Mouse (Mus musculus) megakaryocyte-erythroid progenitor cell, adult 5 weeks (primary cell): ENCODE measurements around the gene Mt3. TPM values are rescaled to one million over a fixed set of nuclear protein-coding genes. Genes with fewer than 3 reads are reported as not detected.

ENCODE experiments used
- polyA plus RNA-seq: library from polyadenylated mRNA; stranded (reverse); fragments of >175 nt; gene quantifications from 2 replicates; pipeline ENCODE4 v1.2.3, GENCODE M21; 2012

Gene Mt3
- polyA plus RNA-seq: not detected in 2 replicates

DNA sequence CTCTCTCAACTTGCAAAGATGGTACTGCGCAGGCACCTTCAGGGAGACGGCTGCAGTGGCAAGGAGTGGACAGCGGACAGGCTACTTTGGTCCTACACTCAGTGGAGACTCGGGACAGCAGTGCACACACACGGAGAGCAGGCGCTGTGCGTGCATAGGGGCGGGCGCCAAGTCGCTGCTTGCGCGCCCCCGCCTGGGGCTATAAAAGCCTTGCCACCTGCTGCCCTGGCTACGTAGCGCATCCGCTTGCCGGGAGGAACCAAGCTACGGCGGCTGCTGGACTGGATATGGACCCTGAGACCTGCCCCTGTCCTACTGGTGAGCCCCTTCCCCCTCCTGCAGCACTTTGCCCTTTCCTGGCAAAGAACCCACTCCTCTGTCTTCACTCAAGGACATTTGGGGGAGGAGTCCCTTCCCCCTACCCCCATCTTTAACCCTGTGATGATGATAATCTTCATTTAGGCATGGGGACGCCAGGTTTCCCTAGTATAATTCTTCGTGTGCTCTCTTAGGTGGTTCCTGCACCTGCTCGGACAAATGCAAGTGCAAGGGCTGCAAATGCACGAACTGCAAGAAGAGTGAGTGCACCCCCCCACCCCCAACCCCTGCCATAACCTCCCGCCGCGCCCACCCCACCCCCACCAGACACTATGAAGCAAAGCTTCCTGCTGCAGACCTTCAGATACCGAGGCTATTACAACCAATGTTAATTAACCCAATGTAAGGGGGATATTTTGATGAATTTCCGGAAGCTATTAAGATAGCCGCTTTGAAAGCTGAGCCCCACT is at the start of gene Mt3:
TSS of gene Mt3 (plus strand) at position 95 of the 788 bp plus-strand sequence.

DNA sequence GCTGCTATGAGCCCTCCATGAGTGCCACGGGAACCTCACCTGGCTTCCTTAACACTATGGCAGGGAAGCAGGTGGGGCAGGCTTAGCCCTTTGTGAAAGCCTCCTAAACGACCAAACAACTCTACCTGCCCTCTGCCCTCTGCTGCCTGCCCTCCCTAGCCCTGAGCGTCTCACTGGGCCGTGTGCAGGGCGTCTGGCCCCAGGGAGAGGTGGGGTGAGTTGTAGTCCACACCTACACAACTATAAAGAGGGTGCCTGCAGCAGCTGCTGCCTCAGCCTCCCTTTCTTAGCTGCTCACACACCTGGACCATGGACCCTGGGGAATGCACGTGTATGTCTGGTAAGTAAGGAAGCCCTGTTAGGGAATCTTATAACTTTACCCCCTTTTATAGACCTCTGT is 15.5 kb upstream of the Mt3 start, which contains the start of gene Mt4:
TSS of gene Mt4 (plus strand) at position 265 of the 400 bp plus-strand sequence.

GRCm38 (mm10) chr8:94172075-94172808 is 19.8 kb downstream of the Mt3 start, which contains the start of gene Mt2:
TSS of gene Mt2 (plus strand) at chr8:94172664.

DNA sequence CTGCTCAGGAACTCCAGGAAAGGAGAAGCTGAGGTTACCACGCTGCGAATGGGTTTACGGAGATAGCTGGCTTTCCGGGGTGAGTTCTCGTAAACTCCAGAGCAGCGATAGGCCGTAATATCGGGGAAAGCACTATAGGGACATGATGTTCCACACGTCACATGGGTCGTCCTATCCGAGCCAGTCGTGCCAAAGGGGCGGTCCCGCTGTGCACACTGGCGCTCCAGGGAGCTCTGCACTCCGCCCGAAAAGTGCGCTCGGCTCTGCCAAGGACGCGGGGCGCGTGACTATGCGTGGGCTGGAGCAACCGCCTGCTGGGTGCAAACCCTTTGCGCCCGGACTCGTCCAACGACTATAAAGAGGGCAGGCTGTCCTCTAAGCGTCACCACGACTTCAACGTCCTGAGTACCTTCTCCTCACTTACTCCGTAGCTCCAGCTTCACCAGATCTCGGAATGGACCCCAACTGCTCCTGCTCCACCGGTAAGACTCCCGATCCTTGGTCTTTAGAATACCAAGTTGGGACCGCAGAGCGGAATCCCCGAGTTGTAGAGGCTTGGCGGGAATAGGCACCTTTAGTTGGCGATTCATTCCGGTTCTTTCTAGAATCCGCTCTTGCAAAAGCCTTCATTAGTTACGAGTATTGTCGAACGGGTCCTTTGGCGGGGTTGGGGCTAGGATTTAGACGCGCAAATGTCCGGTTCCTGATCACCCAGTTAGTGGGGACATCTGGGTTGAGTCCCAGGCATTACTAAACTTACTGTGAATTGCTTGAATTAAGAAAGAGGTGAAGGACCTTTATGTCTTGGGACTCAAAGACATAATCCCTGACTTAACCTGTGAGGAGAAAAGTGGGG is 26.7 kb downstream of the Mt3 start, which contains the start of gene Mt1:
TSS of gene Mt1 (plus strand) at position 226 of the 856 bp plus-strand sequence.

Other genes starting within 250 kb of the Mt3 start
- 32.7 and 42.6 TPM in 2 replicates for gene Amfr, start 139.8 kb upstream of the Mt3 start, polyA plus RNA-seq
- gene Nudt21, start 115.6 kb upstream of the Mt3 start, polyA plus RNA-seq: 356 and 405 TPM in 2 replicates
- 8.3 and 8.5 TPM in 2 replicates for gene Ogfod1, start 115.4 kb upstream of the Mt3 start, polyA plus RNA-seq
- gene Bbs2, start 53.7 kb upstream of the Mt3 start, polyA plus RNA-seq: 1.6 and 2.4 TPM in 2 replicates
- not detected in 2 replicates for gene Mt4, start 15.4 kb upstream of the Mt3 start, polyA plus RNA-seq
- 202 and 221 TPM in 2 replicates for gene Mt2, start 20.1 kb downstream of the Mt3 start, polyA plus RNA-seq
- gene Mt1, start 26.5 kb downstream of the Mt3 start, polyA plus RNA-seq: 194 and 264 TPM in 2 replicates
- gene Nup93, start 62.0 kb downstream of the Mt3 start, polyA plus RNA-seq: 4.5 and 5.2 TPM in 2 replicates
- gene Slc12a3, start 176.6 kb downstream of the Mt3 start, polyA plus RNA-seq: 0.08 and 0.27 TPM in 2 replicates
- gene Herpud1, start 233.8 kb downstream of the Mt3 start, polyA plus RNA-seq: 169 TPM in 2 replicates